Mouse (Mus musculus) frontal cortex, adult (tissue): ENCODE results near the gene Kcnn4.
A peak's percentile ranks its signal among the peaks of the same experiment; 100 is the strongest.

ENCODE experiments used
- ATAC-seq: cut with Nextera tagmentation; 2 replicates; pipeline ENCODE4 v1.9.2; 2017; ENCODE audit warnings: mild to moderate bottlenecking, moderate library complexity, mixed read lengths; ENCODE audit not compliant: low TSS enrichment

The Kcnn4 gene

GRCm38 (mm10) chr7:24365258-24366014 is 4.6 kb upstream of the Kcnn4 start:
- ATAC-seq: no peak

DNA sequence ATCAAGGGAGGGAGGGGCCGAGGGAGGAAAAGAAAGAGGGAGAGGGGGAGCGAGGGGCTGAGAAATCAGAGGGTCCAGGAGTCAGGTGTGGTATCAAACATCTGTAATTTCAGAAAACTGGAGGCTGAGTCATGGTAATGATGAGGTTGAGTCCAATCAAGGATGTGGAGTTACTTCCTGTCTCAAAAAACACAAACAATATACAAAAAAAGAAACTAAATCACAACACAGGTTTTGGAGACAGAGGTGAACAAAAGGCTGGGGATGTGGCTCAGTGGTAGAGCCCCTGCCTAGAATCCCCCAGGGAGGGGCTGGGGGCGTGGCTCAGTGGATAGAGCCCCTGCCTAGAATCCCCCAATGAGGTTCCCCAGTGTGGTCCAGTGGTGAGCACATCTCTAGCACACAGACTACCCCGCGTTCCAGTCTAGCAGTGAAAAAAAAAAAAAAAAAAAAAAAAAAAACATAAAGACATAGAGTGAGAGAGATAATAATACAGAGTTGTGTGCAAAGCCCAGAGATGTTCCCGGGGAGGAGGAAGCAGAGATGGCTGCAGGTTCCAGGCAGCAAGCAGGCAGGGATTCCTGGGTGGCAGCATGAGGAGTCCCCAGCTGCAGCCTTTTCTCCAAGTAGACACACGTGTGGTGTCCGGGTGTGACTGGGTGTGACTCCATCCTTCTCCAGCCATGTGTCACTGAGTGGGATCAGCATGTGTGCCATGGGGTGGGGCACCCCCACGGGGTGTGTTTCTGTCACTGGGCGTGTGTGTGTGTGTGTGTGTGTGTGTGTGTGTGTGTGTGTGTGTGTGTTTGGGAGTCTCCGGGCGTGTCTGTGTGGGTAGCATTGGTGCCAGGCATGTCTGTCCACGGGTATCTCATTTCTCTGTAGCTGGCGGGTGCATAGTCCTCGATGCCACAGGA is 3.1 kb upstream of the Kcnn4 start:
- no peak for ATAC-seq

DNA sequence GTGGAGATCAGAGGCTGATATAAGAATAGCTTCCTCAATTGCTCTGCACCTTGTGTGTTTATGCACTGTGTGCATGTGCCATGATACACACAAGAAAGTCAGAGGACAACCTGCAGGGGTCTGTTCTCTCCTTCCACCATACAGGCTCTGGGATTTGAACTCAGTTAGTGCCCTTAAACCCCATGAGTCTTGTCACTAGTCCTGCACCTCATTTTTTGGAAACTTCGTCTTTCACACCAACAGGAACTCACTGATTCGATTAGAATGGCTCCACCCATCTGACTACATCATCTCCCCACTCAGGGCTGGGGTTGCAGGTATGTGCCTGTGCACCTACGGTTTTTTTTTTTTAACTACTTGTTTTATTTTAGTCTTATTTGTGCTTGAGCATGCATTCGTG is 1.8 kb upstream of the Kcnn4 start:
- no peak for ATAC-seq

GRCm38 (mm10) chr7:24368946-24369345 is 1.1 kb upstream of the Kcnn4 start:
- ATAC-seq: no peak

GRCm38 (mm10) chr7:24371012-24371808 is 1.1 kb downstream of the Kcnn4 start:
- ATAC-seq: no peak

DNA sequence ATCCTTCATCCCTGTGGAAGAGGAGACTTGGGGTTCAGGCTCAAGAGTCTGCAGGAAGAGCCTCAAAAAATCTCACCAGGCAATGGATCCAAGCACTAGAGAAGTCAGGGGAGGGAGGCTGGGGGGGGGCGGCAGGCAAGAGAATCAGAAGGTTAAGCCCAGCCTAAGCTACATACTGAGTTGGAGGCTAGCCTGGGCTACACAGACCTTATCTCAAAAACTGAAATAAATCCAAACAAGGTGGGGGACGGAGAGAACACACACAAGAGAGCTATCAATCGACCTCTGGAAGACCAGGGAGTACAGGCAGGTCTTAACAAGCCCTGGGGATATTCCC is 1.7 kb downstream of the Kcnn4 start:
- ATAC-seq: no peak

- ATAC-seq: no peak
Measured at GRCm38 (mm10) chr7:24372300-24372699, 2.2 kb downstream of the Kcnn4 start.

DNA sequence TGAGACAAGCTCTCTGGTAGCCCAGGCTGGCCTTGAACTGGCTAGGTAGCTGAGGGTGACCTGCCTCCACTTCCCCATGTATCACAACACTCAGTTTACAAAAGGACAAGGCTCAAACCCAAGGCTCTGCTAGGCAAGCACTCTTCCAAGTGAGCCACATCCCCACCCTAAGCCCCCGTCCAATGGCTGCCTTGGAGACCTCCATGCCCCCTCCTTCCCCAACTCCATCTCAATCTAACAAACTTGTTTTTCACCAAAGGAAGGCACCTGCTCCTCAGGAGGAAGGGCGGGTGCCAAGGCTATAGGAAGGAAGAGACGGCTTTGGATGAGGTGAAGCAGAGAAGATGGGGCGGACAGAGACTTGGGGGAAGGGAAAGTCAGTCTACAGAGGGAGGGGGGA is 2.7 kb downstream of the Kcnn4 start:
- no peak for ATAC-seq

DNA sequence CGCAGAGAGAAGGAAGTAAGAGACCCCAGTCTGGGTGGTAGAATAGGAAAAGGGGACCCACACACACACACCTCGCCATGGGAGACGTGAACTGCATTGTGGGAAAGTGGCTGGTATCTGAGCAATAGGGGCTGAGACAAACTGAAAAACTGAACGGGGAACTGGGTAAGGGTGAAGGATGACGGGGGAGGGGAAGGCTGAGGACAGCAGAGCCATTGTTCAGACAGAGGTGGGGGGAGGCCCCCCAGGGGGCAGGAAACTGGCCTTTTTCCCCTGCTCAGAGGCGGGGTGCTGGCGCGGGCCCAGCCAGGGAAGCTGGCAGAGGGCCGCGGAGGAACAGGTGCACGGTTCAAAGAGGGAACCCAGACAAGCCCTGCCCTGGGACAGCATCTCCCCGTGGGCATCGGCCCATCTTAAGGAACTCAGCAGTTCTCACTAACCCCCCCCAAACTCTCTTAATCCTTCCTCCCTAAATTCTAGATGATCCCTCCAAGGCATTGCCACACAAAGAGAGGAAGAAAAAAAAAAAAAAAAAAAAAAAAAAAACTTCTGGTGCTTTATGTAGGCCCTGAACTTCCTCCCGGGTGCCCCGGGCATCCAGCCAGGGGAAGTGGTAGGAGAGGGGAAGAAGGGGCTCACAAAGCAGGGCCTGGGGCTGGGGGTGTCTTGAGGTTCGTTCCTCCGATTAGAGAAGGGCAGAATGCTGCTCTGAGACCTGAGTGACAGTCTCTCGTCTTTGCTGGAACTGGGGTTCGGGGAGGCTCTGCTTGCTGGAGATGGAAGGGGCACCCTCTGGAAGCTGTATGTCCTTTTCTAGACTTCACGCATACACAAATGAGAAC is 3.7 kb downstream of the Kcnn4 start:
- no peak for ATAC-seq

GRCm38 (mm10) chr7:24376456-24376855 is 6.4 kb downstream of the Kcnn4 start:
- no peak for ATAC-seq

DNA sequence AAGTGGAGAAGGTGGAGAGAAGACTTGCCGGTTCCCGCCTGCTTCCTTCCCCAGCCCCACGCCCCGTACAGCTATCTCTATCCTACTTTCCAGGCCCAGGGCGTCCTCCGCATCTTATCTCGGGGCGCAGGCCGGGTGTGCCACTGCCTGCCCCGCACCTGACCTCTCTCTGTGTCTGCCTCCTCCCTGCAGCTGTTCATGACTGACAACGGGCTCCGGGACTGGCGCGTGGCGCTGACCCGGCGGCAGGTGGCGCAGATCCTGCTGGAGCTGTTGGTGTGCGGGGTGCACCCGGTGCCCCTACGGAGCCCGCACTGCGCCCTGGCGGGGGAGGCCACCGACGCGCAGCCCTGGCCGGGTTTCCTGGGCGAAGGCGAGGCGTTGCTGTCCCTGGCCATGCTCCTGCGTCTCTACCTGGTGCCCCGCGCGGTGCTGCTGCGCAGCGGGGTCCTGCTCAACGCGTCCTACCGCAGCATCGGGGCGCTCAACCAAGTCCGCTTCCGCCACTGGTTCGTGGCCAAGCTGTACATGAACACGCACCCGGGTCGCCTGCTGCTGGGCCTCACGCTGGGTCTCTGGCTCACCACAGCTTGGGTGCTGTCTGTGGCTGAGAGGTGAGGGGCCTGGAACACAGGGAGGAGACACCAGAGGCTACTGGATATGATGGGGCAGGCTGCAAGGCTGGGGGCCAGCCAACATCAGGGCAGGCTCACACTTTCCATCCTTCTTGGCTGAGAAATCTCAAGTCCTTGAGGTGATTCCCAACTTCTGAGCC is 7.2 kb downstream of the Kcnn4 start:
- no peak for ATAC-seq

DNA sequence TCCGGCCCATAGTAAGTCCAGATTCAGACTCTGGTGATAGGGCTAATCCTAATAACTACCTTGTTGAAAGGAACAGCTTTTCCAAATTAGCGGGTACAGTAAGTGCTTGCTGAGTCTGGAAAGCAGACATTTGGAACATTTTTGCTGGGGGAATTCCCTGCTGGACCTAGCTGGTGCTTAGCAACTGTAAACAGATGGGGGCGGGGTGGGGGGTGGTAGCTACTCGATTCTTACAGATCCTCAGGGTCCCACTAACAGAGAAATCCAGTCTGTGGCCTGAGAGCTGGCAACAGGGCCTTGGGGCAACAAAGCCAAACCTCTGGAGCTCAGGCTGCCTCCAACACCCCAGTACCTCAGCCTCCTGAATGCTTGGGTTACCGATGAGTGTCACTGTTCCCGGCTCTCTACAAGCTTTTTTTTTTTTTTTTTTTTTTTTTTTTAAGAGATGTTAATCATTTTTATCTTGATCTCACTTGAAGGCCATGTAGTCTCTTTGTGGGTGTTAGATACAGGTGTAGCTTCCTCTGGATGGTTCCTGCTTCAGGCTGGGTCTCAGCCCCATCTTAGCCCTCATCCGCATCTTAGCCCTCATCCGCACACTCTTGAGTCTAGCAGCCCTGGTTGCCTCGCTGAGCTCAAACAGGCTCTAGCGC is 8.1 kb downstream of the Kcnn4 start:
- no peak for ATAC-seq

- no peak for ATAC-seq
Measured at GRCm38 (mm10) chr7:24379934-24380333, 9.9 kb downstream of the Kcnn4 start.

DNA sequence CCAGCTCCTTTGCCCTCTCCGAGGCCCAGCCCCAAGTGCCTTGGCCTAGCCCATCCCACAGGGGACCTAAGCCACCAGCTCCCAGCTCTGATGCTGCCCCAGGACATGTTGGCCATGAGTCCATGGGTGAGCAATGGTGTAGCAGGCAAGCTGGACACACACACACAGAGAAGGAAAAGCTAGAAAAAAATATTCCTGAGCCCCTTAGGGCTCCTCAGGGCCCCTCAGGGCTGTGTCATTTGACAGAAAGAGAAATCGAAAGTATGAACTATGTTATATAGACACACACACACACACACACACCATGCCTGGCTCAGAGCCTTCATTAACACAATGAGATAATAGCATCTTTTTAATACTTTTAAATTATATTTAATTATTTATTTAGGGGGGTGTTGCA is 10.3 kb downstream of the Kcnn4 start:
- no peak for ATAC-seq

- no peak for ATAC-seq
Measured at GRCm38 (mm10) chr7:24382730-24383372, 12.8 kb downstream of the Kcnn4 start.

DNA sequence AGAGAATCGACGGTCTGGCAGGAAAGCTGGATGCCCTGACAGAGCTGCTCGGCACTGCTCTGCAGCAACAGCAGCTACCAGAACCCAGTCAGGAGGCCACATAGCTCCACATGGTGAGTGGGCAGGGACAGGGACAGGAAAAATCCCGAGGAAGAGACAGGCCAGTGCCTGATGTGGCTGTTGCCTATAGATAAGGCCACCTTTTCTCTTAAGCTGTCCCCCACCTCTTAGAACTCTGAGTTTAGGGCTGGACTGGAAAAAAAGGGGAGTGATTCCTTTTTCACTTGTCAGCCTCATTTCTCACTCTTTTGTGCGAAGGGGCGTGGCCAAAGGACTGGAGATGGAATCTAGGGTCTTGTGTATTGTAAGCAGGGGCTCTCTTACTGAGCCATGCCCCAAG is 14.0 kb downstream of the Kcnn4 start:
- no peak for ATAC-seq

DNA sequence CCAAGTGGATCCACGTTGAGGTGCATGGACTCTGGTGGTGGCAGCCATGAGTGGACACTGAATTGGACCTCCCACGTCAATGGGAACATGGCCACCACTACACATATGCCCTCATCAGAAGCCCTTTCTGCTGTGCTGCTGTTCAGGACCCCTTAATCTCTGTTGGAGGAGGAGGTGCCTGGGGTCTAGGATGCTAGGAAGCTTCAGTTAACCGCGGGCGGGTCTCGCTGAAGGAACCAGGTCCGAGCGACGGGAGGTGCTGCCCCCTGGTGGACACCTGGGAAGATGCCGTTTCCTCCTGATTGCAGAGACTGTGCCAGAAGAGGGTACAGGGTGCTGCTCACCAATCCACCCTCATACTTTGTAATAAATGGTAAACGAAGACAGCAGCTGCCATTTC is 14.8 kb downstream of the Kcnn4 start:
- peak; percentile 72; the same call in 1 of the 2 replicates for ATAC-seq

GRCm38 (mm10) chr7:24387059-24387556 is 17.0 kb downstream of the Kcnn4 start:
- no peak for ATAC-seq

DNA sequence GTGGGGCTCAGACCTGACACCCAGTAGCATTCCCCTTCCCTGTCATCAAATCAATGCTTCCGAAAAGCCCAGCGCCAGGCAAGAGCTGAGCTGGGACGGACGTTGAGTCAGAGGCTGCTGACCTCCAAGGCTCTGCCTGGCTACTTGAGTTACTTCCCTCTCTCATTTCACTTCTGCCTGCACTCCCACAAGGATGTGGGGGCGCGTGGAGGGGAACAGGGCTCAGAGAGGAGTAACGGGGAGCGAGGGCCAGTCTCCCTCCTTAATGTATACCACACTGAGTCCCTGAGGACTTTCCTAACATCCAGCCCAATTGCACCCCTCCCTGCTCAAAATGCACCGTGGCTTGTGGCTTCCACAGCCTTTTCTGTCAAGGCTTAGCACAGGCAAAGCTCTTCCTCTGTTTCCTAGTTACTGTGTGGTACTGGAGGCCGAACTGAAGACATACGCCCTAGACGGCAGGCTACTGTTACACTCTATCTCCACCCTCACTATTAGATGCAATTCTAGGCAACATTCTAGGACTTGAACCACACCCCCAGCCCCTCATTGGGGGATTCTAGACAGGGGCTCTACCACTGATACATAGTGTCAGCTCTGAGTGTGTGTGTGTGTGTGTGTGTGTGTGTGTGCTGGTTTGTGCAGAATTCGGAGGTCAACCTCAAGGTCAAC is 19.6 kb downstream of the Kcnn4 start:
- ATAC-seq: no peak
